Mouse (Mus musculus) cerebellum, postnatal 36 days (tissue): ENCODE measurements around the gene Olfr1218.
"Not testable (repeated sequence)": the region's sequence is repeated elsewhere in the genome, so short reads cannot be mapped to it uniquely, and the experiment has no call there.

ENCODE experiments used
- DNase-seq, 2 experiments: peaks; one replicate each; pipeline ENCODE4 v3.0.0; 2021 to 2022; ENCODE audit warnings: mixed read lengths in 2 of 2

Gene Olfr1218

DNA sequence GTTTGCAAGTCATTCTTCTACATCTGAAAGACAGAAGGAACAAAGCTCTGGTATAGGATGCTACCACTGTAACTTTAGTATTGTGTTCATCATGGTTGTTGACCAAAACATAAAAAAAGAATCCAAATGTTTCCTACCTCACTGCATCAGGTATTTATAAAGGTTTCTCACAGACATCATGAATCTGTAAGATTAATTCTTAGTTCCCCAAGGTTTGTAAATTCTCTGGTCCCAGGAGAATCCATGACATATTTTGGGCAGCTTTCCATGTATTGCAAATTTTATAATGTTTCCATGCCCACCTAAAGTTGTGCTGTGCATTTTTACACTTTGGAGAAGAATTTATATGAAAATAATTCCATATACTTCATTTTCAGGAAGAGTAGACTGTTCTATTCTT, at the start of gene Olfr1218:
Olfr1218 (minus strand) TSS at position 101 of the 400 bp plus-strand sequence.
- no peak for DNase-seq

DNA sequence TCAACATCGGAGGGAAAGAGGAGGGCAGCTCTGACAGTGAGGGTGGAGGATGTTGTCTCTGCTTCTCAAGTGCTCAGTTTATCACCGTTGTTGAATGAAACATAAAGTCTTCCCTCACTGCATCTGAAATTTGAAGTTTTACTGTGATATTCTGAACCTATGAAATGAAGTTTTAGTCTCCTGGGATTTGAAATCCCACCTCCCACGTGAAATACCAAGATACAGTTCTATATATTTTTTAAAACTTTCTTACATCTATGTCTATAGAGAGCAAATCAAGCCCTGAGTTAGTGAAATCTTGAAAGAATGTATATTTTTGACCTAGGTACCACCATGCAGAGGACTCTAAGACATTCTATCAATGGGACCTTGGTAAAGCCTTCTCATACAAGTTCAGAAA, 45.7 kb upstream of the Olfr1218 start, which contains the start of gene Olfr1220:
Olfr1220 (minus strand) TSS at position 101 of the 400 bp plus-strand sequence.
- DNase-seq = no peak

DNA sequence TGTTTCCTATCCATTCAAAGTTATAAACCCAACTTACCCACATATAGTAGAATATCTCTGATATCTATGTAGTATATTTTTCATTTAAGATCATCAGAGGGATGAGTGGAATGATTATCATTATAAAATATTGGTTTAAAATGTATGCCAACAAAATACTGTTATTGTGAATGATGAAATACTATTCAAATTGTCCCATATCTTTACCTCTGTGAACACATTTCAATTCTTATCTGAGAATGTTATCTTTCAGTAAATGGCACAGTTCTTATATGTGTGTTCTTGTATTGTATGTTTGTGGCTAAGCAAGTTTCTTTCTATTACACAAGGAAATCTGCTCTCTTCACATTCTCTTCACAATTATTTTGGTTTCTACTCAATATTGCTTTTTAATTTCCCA, 44.7 kb upstream of the Olfr1218 start:
- DNase-seq = no peak

- no peak for DNase-seq
Measured at GRCm38 (mm10) chr2:89093848-89094247, 32.9 kb upstream of the Olfr1218 start.

DNA sequence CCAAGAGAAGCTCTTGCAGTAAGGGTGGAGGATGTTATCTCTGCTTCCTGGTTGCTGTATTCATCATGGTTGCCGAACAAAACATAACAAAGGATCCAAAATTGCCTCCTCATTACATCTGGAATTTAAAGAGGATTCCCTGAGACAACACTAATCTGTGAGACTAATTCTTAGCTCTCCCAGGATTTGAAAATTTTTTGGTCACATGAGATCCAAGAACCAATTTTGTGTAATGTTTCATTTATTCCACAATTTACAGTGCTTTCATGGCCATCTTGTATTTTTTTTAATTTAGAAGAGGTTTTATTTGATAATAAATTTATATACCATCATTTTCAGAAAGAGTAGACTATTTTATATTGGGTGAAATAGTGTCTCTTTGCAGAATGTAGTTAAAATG, 22.4 kb upstream of the Olfr1218 start, which contains the start of gene Olfr1219:
Olfr1219 (minus strand) TSS at position 101 of the 400 bp plus-strand sequence.
- DNase-seq = no peak

- no peak for DNase-seq
Measured at GRCm38 (mm10) chr2:89081487-89081886, 20.5 kb upstream of the Olfr1218 start.

- DNase-seq = no peak
Measured at GRCm38 (mm10) chr2:89031965-89032364, 29.0 kb downstream of the Olfr1218 start, which contains the start of gene Olfr1217. Gene Olfr1217 (minus strand): TSS chr2:89032065.

- DNase-seq = not testable (repeated sequence)
Measured at GRCm38 (mm10) chr2:89021436-89021835, 39.6 kb downstream of the Olfr1218 start.

DNA sequence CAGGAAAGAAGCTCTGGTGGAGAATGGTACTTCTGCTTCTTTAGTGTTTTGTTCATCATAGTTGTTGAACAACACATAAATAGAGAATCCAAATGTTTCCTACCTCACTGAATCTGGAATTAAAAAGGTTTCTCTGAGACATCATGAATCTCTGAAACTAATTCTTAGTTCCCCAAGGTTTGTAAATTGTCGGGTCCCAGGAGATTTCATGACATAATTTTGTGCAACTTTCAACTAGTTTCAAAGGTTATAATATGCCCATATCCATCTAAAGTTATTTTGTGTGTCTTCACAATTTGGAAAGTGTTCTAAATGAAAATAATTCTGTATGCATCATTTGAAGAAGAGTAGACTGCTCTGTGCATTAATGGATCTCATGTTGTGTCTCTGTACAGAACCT, 42.7 kb downstream of the Olfr1218 start, which contains the start of gene Olfr1216:
Olfr1216 (minus strand) TSS at position 101 of the 400 bp plus-strand sequence.
- no peak for DNase-seq

- DNase-seq = no peak
Measured at GRCm38 (mm10) chr2:89006873-89007272, 54.1 kb downstream of the Olfr1218 start, which contains the start of gene Olfr1215. Gene Olfr1215 (minus strand): TSS chr2:89006973.
